Comparison of ENCODE assay signal across 16 mouse cellular contexts in the genomic region with DNA sequence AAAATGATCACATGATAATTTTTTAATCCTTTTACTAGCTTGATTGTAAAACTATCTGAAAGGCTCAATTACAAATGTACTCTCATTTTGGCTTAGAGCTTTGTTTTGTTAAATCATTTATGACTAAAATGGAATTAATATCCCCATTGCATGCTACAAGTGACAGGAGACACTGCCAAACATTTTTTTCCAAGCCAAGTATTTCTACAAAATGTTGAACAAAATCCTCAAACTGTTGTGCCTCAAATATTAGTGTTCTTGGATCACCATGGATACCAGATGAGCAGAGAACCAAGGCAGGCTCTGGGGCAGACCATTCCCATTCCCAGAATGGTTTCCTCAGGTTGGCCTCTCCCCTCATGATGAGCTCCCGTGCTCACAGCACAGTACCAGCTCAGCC.
"Had no signal": no experiment of that assay in that cellular context is flagged by ENCODE, and none has a peak within 500 bp of the region (broad histone marks: within the 10 kb centered on the region; RNA-seq: fewer than 3 reads in every experiment).

No protein-coding gene starts in this region.

- H3K9ac ChIP-seq: limb, embryonic 12.5 days; liver, embryonic 13.5 days; liver, postnatal 0 days; neural tube, embryonic 15.5 days had no signal

- H3K27ac ChIP-seq: kidney, postnatal 0 days; limb, embryonic 12.5 days; liver, embryonic 13.5 days; midbrain, embryonic 10.5 days; neural tube, embryonic 15.5 days had no signal

- DNase-seq: kidney, adult 11 months; kidney, adult 9 months; kidney, postnatal 4 days; liver; liver, embryonic 13.5 days; liver, postnatal 0 days; midbrain, embryonic 14.5 days; right cerebral cortex, adult 18-20 months; right cerebral cortex, postnatal 25 days; thymus, adult 18-20 months; thymus, postnatal 14 days had no signal

- H3K4me1 ChIP-seq: limb, embryonic 12.5 days; liver, embryonic 13.5 days; neural tube, embryonic 15.5 days had no signal

- H3K27me3 ChIP-seq: limb, embryonic 12.5 days; liver, embryonic 13.5 days; neural tube, embryonic 15.5 days had no signal

- H3K4me3 ChIP-seq: limb, embryonic 12.5 days; liver, embryonic 13.5 days; midbrain, embryonic 10.5 days; myocyte; neural tube, embryonic 15.5 days had no signal

- H3K36me3 ChIP-seq: liver, embryonic 13.5 days; midbrain, embryonic 10.5 days; neural tube, embryonic 15.5 days had no signal
